Mouse (Mus musculus) frontal cortex, postnatal 25 days (tissue): ENCODE results near the gene Adgrl2.

ENCODE experiments used
- DNase-seq, 2 experiments: peaks; one replicate each; pipeline ENCODE4 v3.0.0; 2022; ENCODE audit warnings: low spot score in 2 of 2

Gene Adgrl2

DNA sequence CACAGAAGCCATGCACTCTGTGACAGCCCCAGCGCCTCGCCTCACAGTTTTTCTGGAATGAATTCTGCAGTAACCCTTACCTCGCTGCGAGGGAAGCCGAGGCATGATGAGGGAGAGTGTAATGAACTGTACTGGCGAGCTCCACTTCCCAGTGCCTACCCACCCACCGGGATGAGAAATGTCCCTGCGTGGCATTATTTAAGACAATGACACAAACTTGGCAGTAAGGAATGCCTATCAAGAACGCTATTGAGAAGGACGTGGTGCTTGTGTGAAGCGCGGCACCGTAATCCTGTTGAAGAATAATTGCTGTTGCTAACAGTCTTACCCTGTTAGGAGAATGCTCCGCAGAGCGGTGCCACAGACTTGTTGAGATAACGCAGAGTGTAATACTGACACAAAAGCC is 13.2 kb downstream of the Adgrl2 start:
- no peak for DNase-seq

DNA sequence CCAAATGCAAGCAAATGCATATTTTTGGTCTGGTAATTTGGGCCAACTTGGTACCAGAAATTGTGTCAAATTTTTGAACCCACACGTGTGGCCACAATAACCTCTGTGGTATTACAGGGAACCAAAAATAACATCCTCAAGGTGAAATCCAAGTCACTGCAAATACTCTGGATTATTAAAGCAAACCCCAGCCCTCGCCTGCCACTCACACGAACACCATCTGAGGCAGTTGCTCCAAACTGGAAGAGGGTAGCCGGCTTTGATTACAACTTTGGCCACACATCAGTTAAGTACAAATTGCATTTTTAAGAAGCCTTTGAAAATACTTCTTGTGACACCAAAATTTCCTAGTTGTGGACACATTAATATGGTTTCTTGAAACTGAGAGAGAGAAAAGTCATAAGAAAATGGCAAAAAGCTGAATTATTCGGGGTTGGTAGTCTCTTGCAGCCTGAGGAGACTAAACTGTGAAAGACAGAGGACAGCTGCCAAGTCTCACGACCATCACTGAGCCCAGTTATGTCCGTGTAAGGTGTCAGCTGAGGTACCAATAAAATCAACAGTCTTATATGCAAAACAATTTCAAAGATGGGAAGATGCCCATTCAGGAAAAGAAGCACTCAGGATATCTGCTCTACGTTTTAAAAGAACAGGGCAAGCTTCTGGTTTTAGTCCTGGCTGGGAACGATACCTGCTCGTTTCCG is 18.3 kb downstream of the Adgrl2 start:
- no peak for DNase-seq

DNA sequence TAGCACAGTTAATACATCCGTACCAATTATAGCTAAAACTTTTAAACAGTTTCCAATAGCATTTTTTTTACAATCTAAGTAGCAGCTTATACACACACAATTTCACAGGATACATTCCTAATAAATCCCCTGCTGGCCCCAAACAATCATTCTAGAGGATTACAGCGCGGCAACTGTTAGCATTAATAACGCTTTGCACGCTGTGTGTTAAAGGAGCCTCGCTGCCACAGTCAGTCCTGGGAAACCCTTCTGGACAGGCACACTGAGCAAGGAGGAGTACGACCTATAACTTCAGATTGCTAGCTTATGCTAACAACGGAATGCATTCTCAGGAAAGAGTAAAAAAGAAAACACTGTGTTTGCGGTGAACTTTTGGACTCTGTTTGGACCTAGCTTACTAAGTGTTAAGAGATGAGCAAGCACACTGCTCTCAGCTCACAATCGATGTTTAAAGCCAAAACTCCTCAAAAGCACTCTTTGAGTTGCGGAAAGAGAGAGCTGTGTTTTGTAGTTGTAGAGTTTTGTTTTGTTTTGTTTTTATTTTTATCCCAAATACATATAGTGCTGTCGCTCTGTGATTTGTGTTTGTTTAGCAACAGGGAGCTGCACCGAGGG is 25.3 kb downstream of the Adgrl2 start:
- DNase-seq, result no peak

DNA sequence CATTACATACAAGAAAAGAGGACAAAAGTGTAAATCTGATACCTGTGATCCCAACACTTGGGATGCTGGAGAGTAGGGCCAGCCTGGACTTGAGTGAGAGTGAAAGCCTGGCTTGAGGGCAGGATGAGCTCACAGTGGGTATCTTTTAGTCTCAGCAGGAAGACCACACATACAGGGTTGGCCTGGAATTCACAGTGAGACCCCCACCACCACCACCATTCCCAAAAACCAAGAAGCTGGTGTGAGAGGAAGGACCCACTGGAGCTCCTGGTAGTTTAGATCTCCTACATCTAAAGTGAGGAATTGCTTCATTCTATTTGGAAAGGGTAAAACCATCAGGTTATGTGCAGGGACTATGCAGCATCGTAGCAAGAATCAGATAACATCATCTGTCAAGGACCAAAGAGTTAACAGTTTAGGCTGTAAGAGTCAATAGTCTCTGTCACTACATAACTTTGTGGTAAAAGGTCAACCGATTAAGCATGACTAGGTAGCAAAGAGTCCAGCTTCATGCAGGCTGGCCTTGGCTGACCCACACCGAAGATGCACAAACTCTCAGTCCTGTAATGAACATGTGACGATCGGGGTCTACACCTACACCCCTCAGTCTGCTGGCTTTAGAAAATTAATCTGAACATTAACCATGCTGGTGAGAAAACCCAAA is 26.8 kb downstream of the Adgrl2 start:
- no peak for DNase-seq

DNA sequence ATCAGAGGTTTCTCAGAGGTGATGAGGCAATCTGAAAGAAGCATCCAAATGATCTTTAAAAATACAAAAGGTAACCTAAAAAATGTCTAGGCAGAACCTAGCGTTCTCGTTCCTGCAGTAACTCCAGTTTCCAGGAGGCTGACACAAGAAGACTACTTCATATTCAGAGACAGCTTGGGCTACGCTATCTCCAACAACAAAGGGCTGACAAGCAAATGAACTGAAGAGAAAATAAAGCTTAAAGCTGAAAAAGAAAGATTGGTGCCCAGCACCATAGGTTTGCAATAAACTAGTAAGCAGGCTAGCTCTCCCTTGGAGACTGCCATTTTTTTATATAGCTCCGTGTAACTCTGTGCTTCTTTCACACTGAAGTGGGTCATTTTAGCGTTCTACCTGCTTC is 28.7 kb downstream of the Adgrl2 start:
- no peak for DNase-seq

DNA sequence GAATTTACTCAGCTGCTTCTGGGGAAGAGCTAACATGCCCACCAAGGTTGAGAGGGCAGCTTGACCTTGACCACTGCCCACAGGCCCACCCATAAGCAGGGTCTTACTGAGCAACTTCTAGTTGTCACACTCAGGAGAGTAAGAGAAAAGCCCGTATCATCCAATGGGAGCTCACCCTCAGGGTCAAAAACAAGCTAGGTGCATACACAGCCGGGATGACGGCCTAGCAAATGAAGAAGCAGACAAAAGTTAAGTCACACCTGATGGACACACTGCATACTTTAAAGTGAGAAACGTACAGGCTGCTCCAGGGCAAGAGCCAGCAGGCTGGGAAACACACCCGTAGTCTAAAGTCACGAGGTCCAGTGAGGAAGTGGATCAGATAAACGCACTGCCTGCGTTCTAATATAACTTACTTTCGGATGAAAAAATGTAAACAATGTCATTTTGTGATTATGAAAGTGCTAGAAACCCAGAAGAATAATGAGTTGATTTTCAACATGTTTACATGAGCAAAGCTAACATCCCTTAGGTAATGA is 29.5 kb downstream of the Adgrl2 start:
- no peak for DNase-seq

DNA sequence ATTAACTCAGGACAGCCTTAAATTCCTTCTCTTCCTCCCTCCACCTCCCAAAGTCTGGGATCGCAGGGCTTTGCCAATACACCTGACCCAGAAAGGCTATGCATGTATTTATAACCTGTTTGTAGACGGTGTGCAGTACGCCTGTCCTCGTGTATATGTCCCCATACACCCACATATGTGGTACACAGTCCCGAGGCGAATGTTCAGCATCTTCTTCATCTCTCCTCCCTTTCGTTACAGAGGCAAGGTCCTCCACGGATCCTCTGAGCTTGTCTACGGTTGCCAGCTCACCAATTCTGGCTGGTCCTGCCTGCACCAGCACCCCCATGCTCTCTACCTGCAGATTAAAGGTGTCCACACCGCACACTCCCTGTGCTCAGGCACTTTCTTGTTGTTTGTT is 30.1 kb downstream of the Adgrl2 start:
- DNase-seq, result no peak

DNA sequence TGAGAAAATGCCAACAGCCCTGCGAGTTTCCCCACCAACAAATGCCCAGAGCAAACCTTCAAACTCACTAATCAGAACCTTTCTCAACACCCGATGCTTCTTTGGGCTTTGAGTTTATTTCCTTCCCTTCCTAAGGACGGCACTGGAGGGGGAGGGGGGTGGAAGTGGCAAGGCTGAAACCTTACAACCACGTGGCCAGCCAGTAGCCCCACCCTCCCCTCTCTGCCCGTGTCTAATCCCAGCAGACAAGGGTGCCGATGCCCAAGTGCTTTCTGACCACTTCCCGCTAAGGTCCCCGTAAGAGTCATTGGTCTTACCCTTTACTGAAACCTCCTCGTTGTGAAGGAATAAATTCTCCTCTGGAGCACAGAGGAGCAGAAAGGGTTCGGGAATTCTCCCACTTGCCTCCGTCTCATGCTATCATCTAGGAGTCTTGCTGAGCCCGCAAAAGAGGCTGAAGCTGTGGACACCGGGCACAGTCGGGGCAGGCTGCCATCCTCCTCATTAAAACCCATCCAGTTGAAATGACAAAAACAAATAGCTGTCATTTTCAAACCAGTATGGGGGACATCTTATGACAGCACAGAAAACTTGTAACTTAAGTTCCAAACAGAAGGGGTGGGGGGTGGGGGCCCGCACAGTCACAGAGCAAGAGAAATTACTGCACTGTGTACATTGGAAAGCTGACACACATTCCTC is 30.9 kb downstream of the Adgrl2 start:
- DNase-seq, result no peak

DNA sequence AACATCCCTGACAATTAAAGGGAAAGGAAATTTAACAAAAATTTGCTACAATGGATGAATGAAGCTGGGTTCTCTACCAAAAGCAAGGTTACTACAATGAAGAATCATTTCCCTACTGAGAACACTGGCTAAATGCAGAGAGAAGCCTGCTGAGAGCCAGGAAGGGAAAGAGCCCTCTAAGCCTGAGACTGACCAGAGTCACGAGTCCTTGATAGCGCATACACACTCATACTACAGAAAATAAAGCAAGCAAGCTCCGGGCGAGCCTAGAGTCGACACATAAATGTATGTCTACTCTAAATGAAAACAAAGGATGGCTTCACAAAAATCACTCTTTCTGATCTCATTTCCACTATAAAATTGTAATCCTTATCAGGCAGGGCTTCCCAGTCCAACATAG is 31.6 kb downstream of the Adgrl2 start:
- no peak for DNase-seq

DNA sequence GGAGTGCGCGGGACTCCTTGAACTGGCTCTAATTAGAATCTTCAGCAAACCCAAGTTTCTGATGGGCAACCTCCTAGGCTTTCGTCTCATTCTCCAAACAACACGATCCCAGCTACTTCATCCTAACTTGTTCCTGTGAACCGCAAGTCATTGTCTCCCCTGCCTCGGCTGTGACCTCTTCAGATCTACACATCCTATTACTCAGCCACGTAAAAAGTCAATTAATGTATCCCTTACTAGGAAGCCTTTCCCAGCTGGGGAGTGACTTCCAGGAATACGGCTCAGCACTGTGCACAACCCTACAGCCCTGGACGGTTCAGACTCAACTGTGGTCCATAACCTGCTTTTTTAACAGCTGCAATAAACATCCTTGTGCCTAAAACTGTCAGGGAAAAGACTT is 32.2 kb downstream of the Adgrl2 start:
- no peak for DNase-seq

DNA sequence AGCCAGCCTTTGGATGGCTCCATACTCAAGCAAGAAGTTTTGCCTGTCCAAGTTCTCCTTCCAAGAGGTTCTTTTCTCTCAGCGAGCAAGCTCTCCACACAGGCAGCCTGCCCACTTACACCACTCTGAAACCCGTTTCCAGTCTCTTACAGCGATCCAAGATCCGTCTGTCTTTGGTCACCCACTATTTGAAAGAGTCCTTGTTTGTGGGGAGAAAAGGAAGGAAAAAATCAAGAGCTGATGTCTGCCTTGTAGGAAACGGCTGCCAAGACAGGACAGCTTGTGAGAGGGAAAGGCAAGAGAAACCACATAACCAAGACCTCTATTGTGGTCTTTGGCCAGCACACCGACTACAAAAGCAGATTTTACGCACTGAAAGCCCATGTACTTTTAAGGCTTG is 33.5 kb downstream of the Adgrl2 start:
- DNase-seq, result no peak

DNA sequence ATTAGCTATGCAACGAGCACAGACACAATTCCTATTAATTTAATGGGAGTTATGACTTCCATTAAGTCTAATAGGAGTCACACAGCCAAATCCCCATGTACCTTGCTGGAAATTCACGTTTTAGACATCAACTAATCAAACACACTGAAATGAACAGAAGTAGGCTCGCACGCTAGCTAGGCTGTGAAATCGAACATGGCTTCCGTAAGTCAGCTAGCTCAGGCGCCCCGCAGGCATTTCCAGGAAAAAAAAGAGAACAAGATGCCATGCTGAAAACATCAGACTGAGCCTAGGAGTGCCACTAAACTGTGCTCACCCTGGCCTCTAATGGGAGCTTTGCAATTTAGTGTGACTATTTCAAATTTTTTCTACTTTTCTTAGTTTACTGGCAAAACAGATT is 40.6 kb downstream of the Adgrl2 start:
- DNase-seq, result no peak

DNA sequence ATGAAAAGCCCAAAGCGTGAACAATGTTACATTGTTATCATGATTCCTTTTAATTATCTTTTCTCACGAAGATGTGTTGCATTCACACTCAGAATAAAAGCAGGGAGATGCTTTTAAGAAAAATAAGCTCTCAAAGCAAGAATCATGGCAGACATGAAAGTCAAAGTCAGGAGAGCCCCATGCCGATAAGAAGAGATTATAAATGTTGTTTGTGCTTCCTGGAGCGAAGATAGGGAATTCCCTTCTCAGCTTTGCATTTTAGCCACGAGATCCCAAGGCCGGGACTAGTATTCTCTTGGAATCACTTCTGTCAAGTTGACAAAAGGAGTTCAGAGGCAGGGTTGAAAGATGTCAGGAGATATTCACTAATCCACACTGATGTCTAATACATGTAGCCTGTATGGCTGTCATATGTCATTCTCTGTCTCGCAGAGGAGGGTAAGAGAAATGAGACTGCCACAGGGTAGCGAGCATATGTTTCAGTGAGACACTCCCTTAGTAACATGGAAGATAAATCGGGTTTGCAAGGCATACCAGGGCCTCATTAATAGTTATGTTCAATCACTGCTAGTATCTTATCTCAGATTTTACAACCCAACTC is 42.5 kb downstream of the Adgrl2 start:
- no peak for DNase-seq

DNA sequence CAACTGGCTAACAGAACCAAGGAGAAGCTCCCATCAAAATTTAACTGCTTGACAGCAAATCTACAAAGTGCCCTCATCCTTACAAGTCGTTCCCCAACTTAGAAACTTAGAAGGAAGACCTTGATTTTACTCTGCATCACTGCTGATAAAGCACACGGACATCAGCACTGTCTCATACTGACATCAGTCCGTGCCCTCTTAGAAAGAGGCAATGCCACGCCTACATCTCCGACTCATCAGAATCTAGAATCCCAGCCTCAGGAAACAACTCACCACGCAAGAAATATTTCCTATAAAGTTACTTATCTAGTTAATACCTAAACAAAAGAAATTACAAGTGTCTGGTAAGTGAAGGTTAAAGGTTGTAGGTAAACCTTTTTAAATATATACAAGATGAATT is 43.1 kb downstream of the Adgrl2 start:
- DNase-seq, result no peak

DNA sequence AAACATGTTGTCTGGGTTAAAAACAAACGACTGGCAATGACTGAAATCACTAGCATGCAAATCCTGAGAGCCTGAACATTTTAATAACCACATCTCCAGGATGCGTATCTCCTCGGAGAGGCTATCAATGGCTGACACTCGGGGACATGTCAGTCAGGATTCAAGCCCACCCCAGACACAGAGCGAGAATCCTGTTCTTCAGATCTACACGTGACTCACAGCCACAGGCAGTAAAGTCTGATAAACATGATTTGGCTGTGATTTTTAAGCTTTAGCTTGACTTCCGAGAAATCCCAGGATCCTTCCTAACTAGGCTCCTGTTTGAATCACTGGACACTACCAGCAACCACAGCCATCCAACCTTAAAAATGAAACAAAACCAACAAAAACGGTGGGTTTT is 44.8 kb downstream of the Adgrl2 start:
- DNase-seq, result no peak

DNA sequence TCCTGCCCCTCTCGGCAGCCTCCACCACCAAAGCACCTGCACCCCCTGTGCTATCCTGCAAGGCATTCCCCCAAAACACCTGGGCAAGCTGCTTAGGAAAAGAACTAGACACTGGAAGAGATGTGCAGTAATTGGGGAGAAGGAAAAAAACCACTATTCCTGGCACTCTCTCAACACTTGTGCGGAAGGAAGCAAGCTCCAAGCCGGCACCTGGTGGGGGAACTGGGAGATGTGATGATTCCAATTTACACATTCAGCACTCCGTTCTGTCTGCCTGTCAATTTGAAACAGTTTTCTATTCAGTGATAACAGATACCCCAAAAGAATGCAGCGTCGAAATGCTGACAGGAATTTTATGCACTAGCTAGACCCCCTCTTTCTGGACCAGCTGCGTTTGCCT is 50.9 kb downstream of the Adgrl2 start:
- DNase-seq, result no peak

DNA sequence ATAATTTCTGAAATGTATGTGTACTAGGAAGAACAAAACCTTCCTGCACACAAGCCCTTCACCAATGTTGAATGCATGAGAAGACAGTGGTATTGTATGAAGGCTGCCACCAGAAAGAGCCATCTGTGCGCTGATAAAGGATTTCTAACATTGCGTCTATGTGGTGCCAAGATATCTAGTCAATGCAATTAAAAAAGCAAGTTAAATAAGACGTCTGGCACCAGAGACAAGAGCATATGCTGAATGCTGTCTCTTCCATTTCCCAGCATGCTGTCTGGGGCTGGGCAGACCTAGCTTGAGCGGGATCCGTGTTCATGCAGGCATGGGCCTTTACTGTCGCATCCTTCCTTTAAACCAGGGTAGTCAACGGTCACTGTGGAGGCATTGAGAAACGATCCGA is 55.3 kb downstream of the Adgrl2 start:
- DNase-seq, result no peak

DNA sequence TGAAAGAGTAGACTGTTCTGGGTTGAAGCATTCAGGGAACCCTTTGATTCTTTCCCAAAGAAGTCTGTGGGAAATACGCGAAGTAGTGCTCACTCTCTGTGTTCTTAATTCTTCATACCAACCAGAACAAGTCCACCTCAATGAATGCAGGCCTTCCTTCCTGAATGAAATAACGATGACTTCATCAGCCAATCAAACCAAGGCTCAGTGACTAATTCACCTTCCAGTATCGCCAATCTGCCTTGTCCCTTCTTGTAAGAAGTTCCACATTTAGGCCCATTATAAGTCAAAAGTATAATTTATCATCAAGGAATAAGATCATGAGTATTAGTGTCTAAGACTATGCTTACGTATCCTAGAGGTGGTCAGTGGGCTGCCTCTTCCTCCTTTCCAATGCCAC is 56.1 kb downstream of the Adgrl2 start:
- no peak for DNase-seq

DNA sequence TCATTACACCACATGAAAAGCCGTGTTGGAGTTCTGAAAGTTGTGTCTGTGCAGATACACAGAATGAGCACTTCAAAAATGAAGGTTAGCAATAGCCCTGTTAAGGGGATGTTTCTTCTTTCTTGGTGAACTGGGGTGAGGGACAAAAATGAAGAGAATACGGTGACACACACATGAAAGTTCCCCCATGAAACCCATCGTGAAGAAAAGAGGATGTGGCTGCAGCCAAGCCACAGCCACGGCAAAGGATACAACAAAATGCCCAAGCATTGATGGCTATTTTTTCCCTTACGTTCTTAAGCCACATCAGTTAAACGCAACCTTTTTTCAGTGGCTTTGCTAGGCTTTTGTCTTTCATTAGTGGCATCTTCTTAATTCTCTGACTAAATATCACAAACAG is 57.2 kb downstream of the Adgrl2 start:
- DNase-seq, result no peak

DNA sequence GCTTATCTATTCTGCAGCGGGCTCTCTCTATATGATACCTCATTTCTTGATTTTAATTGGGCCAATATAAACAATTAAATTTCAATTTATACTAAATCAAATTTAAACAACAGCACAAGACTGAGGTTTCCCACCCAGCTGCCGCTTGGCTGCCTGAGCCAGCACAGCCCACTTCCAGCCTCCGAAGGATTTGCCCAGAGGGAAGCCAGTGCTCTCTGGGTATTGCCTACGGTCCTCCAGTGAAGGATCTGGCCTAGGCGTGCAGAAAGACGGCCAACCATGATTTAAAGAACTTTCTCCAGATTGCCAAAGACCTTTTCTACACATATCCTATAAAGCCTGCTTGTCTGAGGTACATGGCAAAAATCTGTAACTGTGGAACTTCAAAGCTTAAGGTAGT is 59.4 kb downstream of the Adgrl2 start:
- no peak for DNase-seq

DNA sequence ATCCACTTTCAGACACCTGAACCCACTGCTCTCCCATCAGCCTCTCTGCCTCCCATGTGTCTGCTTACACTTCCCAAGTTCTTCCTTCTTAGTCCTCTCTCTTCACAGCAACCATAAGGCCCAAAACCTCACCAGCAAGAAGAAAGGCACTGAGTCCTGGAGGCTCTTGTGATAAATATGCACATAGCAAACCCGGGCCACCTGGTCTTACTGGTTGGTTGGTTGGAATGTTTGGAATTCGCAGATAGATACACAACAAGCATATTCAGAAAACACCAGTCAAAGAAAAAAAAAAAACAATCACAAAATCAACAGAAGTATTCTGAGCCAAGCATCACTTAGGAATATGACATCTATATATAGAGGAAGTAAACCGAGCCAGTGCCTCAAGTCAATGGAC is 64.0 kb downstream of the Adgrl2 start:
- no peak for DNase-seq

DNA sequence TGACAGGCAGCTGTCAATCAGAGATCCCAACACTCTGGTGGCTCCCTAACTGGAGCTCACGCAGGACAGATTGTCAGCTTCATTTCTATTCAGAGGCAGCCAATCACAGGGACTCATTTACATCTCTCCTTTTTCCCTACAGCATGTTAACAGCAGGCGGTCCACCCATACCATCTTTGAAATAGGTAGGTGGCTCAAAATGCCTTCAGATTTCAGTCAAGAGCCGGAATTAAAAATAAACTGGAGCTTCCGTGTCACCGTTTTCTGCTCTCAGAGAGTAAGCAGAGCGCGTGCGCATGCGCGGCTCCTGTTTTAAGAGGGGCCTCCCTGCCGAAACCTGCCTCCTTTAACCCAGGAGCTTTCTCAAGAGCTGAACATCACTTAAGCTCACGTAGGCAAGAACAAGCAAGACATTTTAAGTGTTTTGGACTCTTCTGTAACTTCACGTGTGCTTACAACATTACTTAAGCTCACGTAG is 67.7 kb downstream of the Adgrl2 start:
- peak; percentile 38 to 59 for DNase-seq
